Mouse (Mus musculus) forebrain, postnatal 0 days (tissue): ENCODE data around the gene Pitpnm2. TPM values are rescaled to one million over a fixed set of nuclear protein-coding genes. Genes with fewer than 3 reads are reported as not detected.

Experiments used
- ATAC-seq: fragments of 200-750 bp; cut with Nextera tagmentation; 2 replicates; pipeline ENCODE4 v1.8.0; 2017; ENCODE audit warnings: mild to moderate bottlenecking, moderate library complexity
- DNase-seq: peaks from one replicate; pipeline ENCODE4 v3.0.0-alpha.2; 2015
- H3K27ac ChIP-seq: fragments of 300-500 bp; sonication (generic); 2 replicates; pipeline ENCODE4 v1.5.1; 2014; ENCODE audit warnings: low read depth, mild to moderate bottlenecking, antibody characterized with exemption, low read length, moderate library complexity, mixed read lengths
- H3K27me3 ChIP-seq: fragments of 300-500 bp; sonication (generic); 2 replicates; pipeline ENCODE4 v1.6.1; 2014; ENCODE audit warnings: mild to moderate bottlenecking, low read length, mixed read lengths; ENCODE audit not compliant: insufficient read depth
- H3K36me3 ChIP-seq: fragments of 300-500 bp; sonication (generic); 2 replicates; pipeline ENCODE4 v1.6.1; 2014; ENCODE audit warnings: mild to moderate bottlenecking, moderate library complexity; ENCODE audit not compliant: insufficient read depth
- H3K4me1 ChIP-seq: fragments of 300-500 bp; sonication (generic); 2 replicates; pipeline ENCODE4 v1.6.1; 2014; ENCODE audit warnings: antibody characterized with exemption; ENCODE audit not compliant: insufficient read depth
- H3K4me2 ChIP-seq: fragments of 300-500 bp; sonication (generic); 2 replicates; pipeline ENCODE4 v1.6.1; 2014; ENCODE audit warnings: low read depth, mild to moderate bottlenecking, moderate library complexity
- H3K4me3 ChIP-seq: fragments of 300-500 bp; sonication (generic); 2 replicates; pipeline ENCODE4 v1.5.1; 2014; ENCODE audit warnings: low read depth, low read length, mixed read lengths
- H3K9ac ChIP-seq: fragments of 300-500 bp; sonication (generic); 2 replicates; pipeline ENCODE4 v1.6.1; 2014; ENCODE audit warnings: mild to moderate bottlenecking
- H3K9me3 ChIP-seq: fragments of 300-500 bp; sonication (generic); 2 replicates; pipeline ENCODE4 v1.6.1; 2016; ENCODE audit warnings: low read length
- CTCF ChIP-seq: sonication (generic); IDR thresholded peaks from 2 replicates; pipeline ENCODE4 v1.5.1; 2016; ENCODE audit warnings: antibody characterized with exemption, control low read depth, low read depth
- WGBS: fragments of 180-500 bp; shearing (Covaris S2); extraction: QIAGEN DNeasy Blood & Tissue Kit; methylation state at CpG from one replicate; pipeline ENCODE4 v1.1.7; 2014; 5-methylcytosine and 5-hydroxymethylcytosine counted together
- polyA plus RNA-seq: library from polyadenylated mRNA; unstranded; fragments of >200 nt; fragmentation: Nextera tagmentation; extraction: Ambion mirVana; gene quantifications from 2 replicates; pipeline ENCODE4 v1.2.1, GENCODE M21; 2015
- total RNA-seq: library from RNA; depleted of rRNA; stranded (reverse); fragments of >200 nt; gene quantifications from 2 replicates; pipeline ENCODE4 v1.2.3, GENCODE M21; 2014

Pitpnm2 gene
- total and polyA plus RNA-seq, 2 experiments from 2014 or later = 10.1 to 38.4 TPM

DNA sequence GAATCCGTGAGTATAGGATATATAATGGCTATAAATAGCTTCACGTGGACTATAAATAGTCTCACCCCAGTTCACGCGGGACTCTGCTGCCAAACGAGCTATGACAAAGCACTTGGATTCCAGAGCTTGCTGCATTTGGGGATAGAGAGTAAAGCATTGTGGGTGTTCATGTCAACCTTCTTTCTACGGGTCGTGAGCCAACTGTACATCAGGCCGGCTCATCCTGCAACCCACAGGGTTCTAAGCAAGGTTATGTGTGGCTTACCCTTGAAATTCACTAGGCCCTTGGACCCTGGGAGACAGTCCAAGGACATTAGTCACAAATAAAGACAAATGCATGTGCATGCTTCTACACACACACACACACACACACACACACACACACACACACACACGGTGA lies 77.8 kb downstream of the Pitpnm2 start:
- no peaks in the 10 kb centered on the region; the same call in 1 of the 2 replicates for H3K36me3 ChIP-seq
- H3K9me3 ChIP-seq = no peaks in the 10 kb centered on the region
- no peak for TF ChIP-seq CTCF
- H3K9ac ChIP-seq = no peak overlapping the region
- 43% methylated on average over 9 of the region's 9 CpGs for WGBS
- H3K27ac ChIP-seq = no peak overlapping the region
- no peak overlapping the region for H3K4me2 ChIP-seq
- H3K27me3 ChIP-seq = no peaks in the 10 kb centered on the region
- H3K4me3 ChIP-seq = no peak overlapping the region
- peaks cover 6% of the 10 kb centered on the region for H3K4me1 ChIP-seq
- no peak for DNase-seq
- no peak for ATAC-seq

DNA sequence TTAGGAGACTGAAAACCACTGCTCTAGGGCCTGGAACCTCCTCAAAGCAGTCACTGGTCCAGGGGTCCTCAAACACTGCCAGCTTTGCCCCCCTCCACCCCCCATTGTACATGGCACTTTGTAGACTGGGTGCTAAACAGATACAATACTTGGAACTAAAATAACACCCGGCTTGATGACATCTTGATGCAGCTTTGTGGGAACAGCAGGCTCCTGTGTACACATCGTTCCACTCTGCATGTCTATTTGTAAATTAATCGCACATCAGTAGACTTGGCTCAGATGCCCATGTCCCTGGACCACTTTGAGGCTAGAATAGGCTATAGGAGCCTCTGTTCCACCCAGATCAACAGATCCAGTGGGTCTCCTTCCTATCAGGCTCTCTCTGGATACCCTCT lies 80.3 kb downstream of the Pitpnm2 start:
- Histone ChIP-seq H3K9me3 (no peaks in the 10 kb centered on the region), H3K27me3 (no peaks in the 10 kb centered on the region), H3K27ac (no peak overlapping the region), H3K36me3 (no peaks in the 10 kb centered on the region; the same call in 1 of the 2 replicates), H3K4me2 (no peak overlapping the region), H3K4me3 (no peak overlapping the region), H3K9ac (no peak overlapping the region), H3K4me1 (peaks cover 14% of the 10 kb centered on the region)
- no peak for DNase-seq
- WGBS = 29% methylated on average over 3 of the region's 3 CpGs
- TF ChIP-seq CTCF = no peak
- ATAC-seq = no peak

DNA sequence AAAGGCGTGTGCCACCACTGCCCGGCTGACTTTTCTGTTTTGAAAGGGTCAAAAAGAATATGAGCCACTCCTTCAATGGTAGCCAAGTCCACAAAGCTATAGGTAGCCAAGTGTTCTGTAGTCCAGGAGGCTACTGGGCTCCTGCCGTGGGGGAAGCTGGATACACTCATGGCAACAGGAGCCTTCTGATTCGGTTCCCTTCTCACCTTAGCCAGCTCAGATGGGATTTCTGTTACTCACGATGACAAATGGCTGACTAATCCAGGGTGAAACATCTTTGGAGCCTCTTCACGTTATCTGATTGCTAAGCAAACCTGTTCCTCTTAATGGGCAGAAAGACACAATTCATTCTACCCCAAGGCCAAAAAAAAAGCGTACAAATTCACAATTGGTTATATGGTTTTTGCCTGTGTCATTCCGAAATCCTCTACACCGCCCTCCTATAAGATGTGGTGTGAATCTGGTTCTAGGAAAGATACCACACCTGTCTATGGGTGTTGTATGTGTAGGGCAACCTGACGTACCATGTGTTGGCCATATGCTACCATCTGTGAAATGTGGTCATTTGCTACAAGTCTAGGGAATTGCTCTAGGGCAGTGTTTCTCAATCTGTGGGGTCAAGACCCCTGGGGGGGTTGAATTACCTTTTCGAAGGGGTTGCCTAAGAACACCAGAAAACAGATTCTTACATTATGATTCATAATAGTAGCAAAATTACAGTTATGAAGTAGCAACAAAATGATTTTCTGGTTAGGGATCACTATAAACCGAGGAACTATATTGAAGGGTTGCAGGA lies 80.9 kb downstream of the Pitpnm2 start:
- Histone ChIP-seq H3K36me3 (no peaks in the 10 kb centered on the region; the same call in 1 of the 2 replicates), H3K27me3 (no peaks in the 10 kb centered on the region), H3K27ac (no peak overlapping the region), H3K4me1 (peaks cover 14% of the 10 kb centered on the region), H3K9ac (no peak overlapping the region), H3K9me3 (no peaks in the 10 kb centered on the region), H3K4me3 (no peak overlapping the region), H3K4me2 (no peak overlapping the region)
- ATAC-seq = no peak
- TF ChIP-seq CTCF = no peak
- no peak for DNase-seq
- WGBS = 82% methylated on average over 12 of the region's 12 CpGs

DNA sequence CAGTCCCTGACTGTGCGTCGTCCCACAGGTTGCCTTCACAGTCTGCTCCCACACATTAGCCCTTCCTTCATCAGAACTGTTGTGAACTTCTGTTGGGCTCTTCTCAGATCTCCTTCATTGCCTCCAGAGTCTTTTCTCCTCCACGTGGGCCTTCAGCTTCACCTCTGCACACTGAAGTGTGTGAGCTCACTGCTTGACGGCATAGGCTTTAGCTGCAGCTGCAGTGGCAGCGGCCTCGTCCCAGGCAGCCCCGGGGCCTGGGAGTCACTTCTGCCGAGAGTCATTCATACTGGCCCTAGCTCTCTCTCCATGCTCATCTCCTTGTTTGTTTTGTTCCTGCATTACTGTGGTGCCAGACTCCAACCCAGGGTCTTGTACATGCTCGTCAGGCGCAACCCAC lies 81.9 kb downstream of the Pitpnm2 start:
- Histone ChIP-seq H3K4me2 (no peak overlapping the region), H3K4me1 (peaks cover 14% of the 10 kb centered on the region), H3K9ac (no peak overlapping the region), H3K9me3 (no peaks in the 10 kb centered on the region), H3K27me3 (no peaks in the 10 kb centered on the region), H3K27ac (no peak overlapping the region), H3K36me3 (no peaks in the 10 kb centered on the region; the same call in 1 of the 2 replicates), H3K4me3 (no peak overlapping the region)
- WGBS = 67% methylated on average over 10 of the region's 10 CpGs
- ATAC-seq = no peak
- no peak for DNase-seq
- no peak for TF ChIP-seq CTCF

DNA sequence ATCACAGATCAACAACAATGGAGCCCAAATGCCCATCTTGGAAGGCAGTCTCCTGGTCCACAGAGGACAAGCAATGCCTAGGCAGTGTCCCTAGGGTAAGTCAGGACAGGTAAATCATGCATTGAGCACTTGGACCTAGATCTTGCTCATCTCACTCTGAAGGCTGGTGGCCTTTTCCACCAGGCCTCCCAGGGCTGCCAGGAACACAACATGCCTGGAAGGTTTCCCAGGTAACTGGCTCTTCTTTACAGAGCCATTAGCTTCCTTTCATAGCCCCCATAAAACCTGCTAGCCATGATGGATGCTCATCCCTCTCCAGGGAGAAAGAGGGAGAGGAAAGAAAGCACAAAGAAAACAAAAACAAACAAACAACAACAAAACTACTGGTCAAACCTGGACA lies 82.8 kb downstream of the Pitpnm2 start:
- H3K36me3 ChIP-seq = no peaks in the 10 kb centered on the region
- H3K4me2 ChIP-seq = no peak overlapping the region
- ATAC-seq (no peak), DNase-seq (no peak)
- H3K27me3 ChIP-seq = no peaks in the 10 kb centered on the region
- no peak for TF ChIP-seq CTCF
- 0 out of 2 replicates have a peak overlapping the region, but pooled peaks have one; percentile 21 for H3K27ac ChIP-seq
- H3K4me3 ChIP-seq = no peak overlapping the region
- H3K9me3 ChIP-seq = no peaks in the 10 kb centered on the region
- H3K9ac ChIP-seq = no peak overlapping the region
- peaks cover 12% of the 10 kb centered on the region for H3K4me1 ChIP-seq

DNA sequence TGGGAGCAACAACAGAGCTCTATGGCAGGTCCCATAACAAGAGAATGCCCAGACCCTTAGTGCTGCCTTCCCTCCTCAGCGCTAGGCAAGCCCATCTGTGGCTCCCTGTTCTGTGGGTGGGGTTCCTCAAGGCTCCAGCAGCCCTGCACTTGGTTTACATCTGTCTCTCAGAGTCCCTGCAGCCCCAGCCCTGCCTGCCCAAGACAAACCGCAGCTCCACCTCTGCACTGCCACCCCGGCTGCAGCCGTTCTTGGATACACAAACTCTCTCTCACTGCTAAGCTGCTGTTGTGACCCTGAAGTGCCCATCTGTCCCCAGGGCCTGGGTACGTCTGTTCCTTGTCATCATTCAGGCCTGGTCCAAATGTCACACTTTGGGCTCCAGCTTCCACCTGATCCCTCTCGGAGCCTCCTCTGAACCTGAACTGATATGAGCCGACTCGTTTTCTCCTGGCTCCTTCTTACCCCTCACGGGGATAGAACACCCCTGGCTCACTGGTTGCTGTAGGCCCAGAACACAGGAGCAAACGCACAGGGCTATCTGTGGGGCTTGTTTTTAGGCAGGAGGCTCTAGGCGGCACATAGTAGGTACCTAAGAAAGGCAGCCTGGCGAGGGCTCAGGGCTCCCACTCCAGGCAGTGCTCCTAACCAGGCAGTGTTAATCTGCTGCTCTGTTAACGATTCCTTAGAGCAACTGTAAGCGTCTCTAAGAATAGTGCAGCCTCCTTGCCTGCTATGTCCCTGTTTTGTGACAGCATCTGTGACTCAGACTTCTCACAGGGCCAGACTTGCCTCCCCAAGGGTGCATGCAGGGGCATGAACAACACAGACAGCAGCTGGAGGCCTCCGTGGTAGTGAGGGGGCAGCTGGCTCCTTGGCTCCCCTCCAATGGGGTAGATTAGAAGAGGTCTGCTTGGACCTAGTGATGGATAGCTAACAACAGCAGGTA lies 83.7 kb downstream of the Pitpnm2 start:
- no peaks in the 10 kb centered on the region for H3K36me3 ChIP-seq
- peak overlapping the region; percentile 54; the same call in 1 of the 2 replicates for H3K27ac ChIP-seq
- no peaks in the 10 kb centered on the region for H3K9me3 ChIP-seq
- no peak overlapping the region for H3K9ac ChIP-seq
- H3K27me3 ChIP-seq = no peaks in the 10 kb centered on the region
- H3K4me2 ChIP-seq = no peak overlapping the region
- H3K4me3 ChIP-seq = no peak overlapping the region
- TF ChIP-seq CTCF = no peak
- peak; percentile 45 for DNase-seq
- WGBS = 41% methylated on average over 15 of the region's 15 CpGs
- peaks cover 12% of the 10 kb centered on the region for H3K4me1 ChIP-seq
- peak; percentile 66 for ATAC-seq

DNA sequence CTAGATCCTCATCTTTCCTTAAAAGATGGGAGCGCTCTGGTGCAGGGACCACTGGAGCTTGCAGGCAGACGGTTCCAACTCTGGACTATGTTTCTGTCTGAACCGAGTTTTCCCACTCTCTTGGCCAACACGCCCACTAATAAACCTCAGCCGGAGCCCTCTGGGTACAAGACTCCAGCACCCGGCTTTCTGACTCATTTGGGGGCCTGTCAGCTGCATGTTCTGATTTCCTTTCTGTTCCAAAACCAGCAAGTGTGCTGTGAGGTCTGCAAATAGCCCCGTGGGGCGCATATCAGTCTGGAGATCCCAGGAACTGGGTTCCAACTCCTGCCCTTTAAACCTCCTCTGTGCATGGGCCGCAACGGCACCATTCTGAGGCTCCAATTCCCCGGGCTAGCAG lies 86.1 kb downstream of the Pitpnm2 start:
- WGBS = 85% methylated on average over 11 of the region's 11 CpGs
- no peaks in the 10 kb centered on the region for H3K9me3 ChIP-seq
- DNase-seq (no peak), ATAC-seq (no peak)
- H3K27me3 ChIP-seq = no peaks in the 10 kb centered on the region
- no peak overlapping the region for H3K4me2 ChIP-seq
- H3K36me3 ChIP-seq = no peaks in the 10 kb centered on the region
- H3K27ac ChIP-seq = no peak overlapping the region
- TF ChIP-seq CTCF = no peak
- no peak overlapping the region for H3K9ac ChIP-seq
- H3K4me3 ChIP-seq = no peak overlapping the region
- H3K4me1 ChIP-seq = peaks cover 9% of the 10 kb centered on the region
